Mouse (Mus musculus) CD4-positive naive resting alpha-beta T cell, adult 57 days (primary cell): Measurements from ENCODE around the gene Gm10139. TPM values are rescaled to one million over a fixed set of nuclear protein-coding genes. Genes with fewer than 3 reads are reported as not detected.

Source experiments
- total RNA-seq: library from RNA; stranded (reverse); gene quantifications from one replicate; pipeline ENCODE4 v1.2.4, GENCODE M21; 2023

The Gm10139 gene
- not detected for total RNA-seq

GRCm38 (mm10) chr13:65512378-65512777, at the start of gene Gm10139:
TSS of gene Gm10139 (plus strand) at chr13:65512678.

Other genes with a start within 250 kb of the Gm10139 start
- gene Zfp369, start 233.9 kb upstream of the Gm10139 start, total RNA-seq, result 55.5 TPM